Mouse (Mus musculus) liver, embryonic 11.5 days (tissue): ENCODE data around the gene Prpsap1. TPM values are rescaled to one million over a fixed set of nuclear protein-coding genes. Genes with fewer than 3 reads are reported as not detected.
"Not testable (repeated sequence)": the region's sequence is repeated elsewhere in the genome, so short reads cannot be mapped to it uniquely, and the experiment has no call there.

Experiments
- ATAC-seq: fragments of 200-750 bp; cut with Nextera tagmentation; replicated peaks from 2 replicates; pipeline ENCODE4 v1.8.0; 2017; ENCODE audit warnings: moderate number of reproducible peaks, mild to moderate bottlenecking, moderate TSS enrichment, moderate library complexity; ENCODE audit not compliant: low FRiP score
- DNase-seq: peaks from one replicate; pipeline ENCODE4 v3.0.0-alpha.2; 2017; ENCODE audit warnings: low spot score
- H3K27ac ChIP-seq: fragments of 300-500 bp; sonication (generic); 2 replicates; pipeline ENCODE4 v1.5.1; 2014; ENCODE audit warnings: mild to moderate bottlenecking, low read depth, low read length, control low read depth
- H3K27me3 ChIP-seq: fragments of 300-500 bp; sonication (generic); replicated peaks from 2 replicates; pipeline ENCODE4 v1.6.1; 2014; ENCODE audit warnings: low read length, mixed read lengths; ENCODE audit not compliant: control insufficient read depth, insufficient read depth
- H3K36me3 ChIP-seq: fragments of 300-500 bp; sonication (generic); 2 replicates; pipeline ENCODE4 v1.6.1; 2014; ENCODE audit warnings: mild to moderate bottlenecking, low read length, moderate library complexity, mixed read lengths; ENCODE audit not compliant: control insufficient read depth, insufficient read depth
- H3K4me1 ChIP-seq: fragments of 300-500 bp; sonication (generic); replicated peaks from 2 replicates; pipeline ENCODE4 v1.6.1; 2014; ENCODE audit warnings: low read length, mixed read lengths; ENCODE audit not compliant: control insufficient read depth, insufficient read depth
- H3K4me2 ChIP-seq: fragments of 300-500 bp; sonication (generic); 2 replicates; pipeline ENCODE4 v1.6.1; 2014; ENCODE audit warnings: mild to moderate bottlenecking, control low read depth, moderate library complexity
- H3K4me3 ChIP-seq: fragments of 300-500 bp; sonication (generic); 2 replicates; pipeline ENCODE4 v1.5.1; 2014; ENCODE audit warnings: low read depth, low read length, control low read depth
- H3K9ac ChIP-seq: fragments of 300-500 bp; sonication (generic); 2 replicates; pipeline ENCODE4 v1.6.1; 2014; ENCODE audit warnings: low read depth, low read length, control low read depth
- H3K9me3 ChIP-seq: fragments of 300-500 bp; sonication (generic); 2 replicates; pipeline ENCODE4 v1.6.1; 2016; ENCODE audit warnings: low read length, inconsistent platforms, mixed read lengths; ENCODE audit not compliant: control insufficient read depth
- whole genome bisulfite sequencing: fragments of 180-500 bp; shearing (Covaris S2); extraction: QIAGEN DNeasy Blood & Tissue Kit; methylation state at CpG from one replicate; pipeline ENCODE4 v1.1.7; 2014; 5-methylcytosine and 5-hydroxymethylcytosine counted together
- polyA plus RNA-seq: library from polyadenylated mRNA; unstranded; fragments of >200 nt; fragmentation: Nextera tagmentation; extraction: Ambion mirVana; gene quantifications from 2 replicates; pipeline ENCODE4 v1.2.1, GENCODE M21; 2014

The Prpsap1 gene
- polyA plus RNA-seq, 1 experiment from 2014 or later, result 133 TPM

- Histone ChIP-seq H3K9ac (no peak overlapping the region), H3K4me2 (no peak overlapping the region), H3K27me3 (no peaks in the 10 kb centered on the region), H3K4me1 (peaks cover 14% of the 10 kb centered on the region; the same call in 1 of the 2 replicates), H3K4me3 (no peak overlapping the region), H3K9me3 (no peaks in the 10 kb centered on the region), H3K27ac (no peak overlapping the region), H3K36me3 (no peaks in the 10 kb centered on the region)
- ATAC-seq, result no peak
- 61% methylated on average over 13 of the region's 13 CpGs for WGBS
- no peak for DNase-seq
Observed at GRCm38 (mm10) chr11:116494474-116495174, 622 bp upstream of the Prpsap1 start.

GRCm38 (mm10) chr11:116493191-116493590 lies 811 bp downstream of the Prpsap1 start:
- 64% methylated on average over 5 of the region's 5 CpGs for WGBS
- Histone ChIP-seq H3K9ac (no peak overlapping the region), H3K4me3 (no peak overlapping the region), H3K36me3 (peaks cover 4% of the 10 kb centered on the region; the same call in 1 of the 2 replicates), H3K4me1 (peaks cover 13% of the 10 kb centered on the region), H3K9me3 (peaks cover 3% of the 10 kb centered on the region; the same call in 1 of the 2 replicates), H3K27me3 (no peaks in the 10 kb centered on the region), H3K27ac (no peak overlapping the region), H3K4me2 (no peak overlapping the region)
- ATAC-seq (no peak), DNase-seq (no peak)

GRCm38 (mm10) chr11:116492507-116492906 lies 1.5 kb downstream of the Prpsap1 start:
- H3K9ac ChIP-seq, ATAC-seq, H3K27me3 ChIP-seq, H3K27ac ChIP-seq, H3K36me3 ChIP-seq, DNase-seq, H3K9me3 ChIP-seq, H3K4me3 ChIP-seq, H3K4me2 ChIP-seq: not testable (repeated sequence)
- 71% methylated on average over 1 of the region's 1 CpGs for WGBS
- H3K4me1 ChIP-seq, result peaks cover 13% of the 10 kb centered on the region

- Histone ChIP-seq H3K36me3 (peaks cover 12% of the 10 kb centered on the region; the same call in 1 of the 2 replicates), H3K4me3 (no peak overlapping the region), H3K4me1 (peaks cover 13% of the 10 kb centered on the region), H3K27me3 (no peaks in the 10 kb centered on the region), H3K9ac (no peak overlapping the region), H3K27ac (no peak overlapping the region), H3K4me2 (peak overlapping the region; percentile 64), H3K9me3 (peaks cover 3% of the 10 kb centered on the region; the same call in 1 of the 2 replicates)
- 67% methylated on average over 6 of the region's 6 CpGs for WGBS
- DNase-seq (no peak), ATAC-seq (no peak)
Observed at GRCm38 (mm10) chr11:116491338-116491737, 2.7 kb downstream of the Prpsap1 start.

GRCm38 (mm10) chr11:116490232-116491107 lies 3.5 kb downstream of the Prpsap1 start:
- Histone ChIP-seq H3K4me1 (peaks cover 13% of the 10 kb centered on the region), H3K9me3 (peaks cover 3% of the 10 kb centered on the region; the same call in 1 of the 2 replicates), H3K9ac (peak overlapping the region; percentile 93), H3K36me3 (peaks cover 19% of the 10 kb centered on the region; the same call in 1 of the 2 replicates), H3K4me2 (peak overlapping the region; percentile 64), H3K4me3 (peak overlapping the region; percentile 98), H3K27ac (peak overlapping the region; percentile 82), H3K27me3 (no peaks in the 10 kb centered on the region)
- ATAC-seq, result peak; percentile 90
- DNase-seq, result peak; percentile 96
- under 1% methylated on average over 57 of the region's 62 CpGs for WGBS

GRCm38 (mm10) chr11:116489771-116490231 lies 4.2 kb downstream of the Prpsap1 start:
- ATAC-seq (peak; percentile 37), DNase-seq (peak; percentile 76)
- H3K4me2 ChIP-seq, result peak overlapping the region; percentile 64
- peaks cover 3% of the 10 kb centered on the region; the same call in 1 of the 2 replicates for H3K9me3 ChIP-seq
- H3K9ac ChIP-seq, result peak overlapping the region; percentile 93
- H3K36me3 ChIP-seq, result peaks cover 24% of the 10 kb centered on the region
- peaks cover 10% of the 10 kb centered on the region for H3K4me1 ChIP-seq
- under 1% methylated on average over 39 of the region's 39 CpGs for WGBS
- H3K27me3 ChIP-seq, result no peaks in the 10 kb centered on the region
- peak overlapping the region; percentile 98 for H3K4me3 ChIP-seq
- peak overlapping the region; percentile 82 for H3K27ac ChIP-seq

GRCm38 (mm10) chr11:116488693-116489375 lies 5.2 kb downstream of the Prpsap1 start:
- 66% methylated on average over 14 of the region's 14 CpGs for WGBS
- no peak for DNase-seq
- H3K27me3 ChIP-seq, result no peaks in the 10 kb centered on the region
- ATAC-seq, result no peak
- H3K36me3 ChIP-seq, result peaks cover 34% of the 10 kb centered on the region
- peak overlapping the region; percentile 64 for H3K4me2 ChIP-seq
- H3K27ac ChIP-seq, result no peak overlapping the region
- peaks cover 3% of the 10 kb centered on the region; the same call in 1 of the 2 replicates for H3K9me3 ChIP-seq
- H3K4me3 ChIP-seq, result peak overlapping the region; percentile 98
- H3K4me1 ChIP-seq, result peaks cover 8% of the 10 kb centered on the region
- no peak overlapping the region for H3K9ac ChIP-seq

GRCm38 (mm10) chr11:116488207-116488606 lies 5.8 kb downstream of the Prpsap1 start:
- no peak overlapping the region for H3K4me2 ChIP-seq
- H3K9me3 ChIP-seq, result peaks cover 3% of the 10 kb centered on the region; the same call in 1 of the 2 replicates
- DNase-seq (no peak), ATAC-seq (no peak)
- H3K4me3 ChIP-seq, result no peak overlapping the region
- no peaks in the 10 kb centered on the region for H3K27me3 ChIP-seq
- peaks cover 8% of the 10 kb centered on the region for H3K4me1 ChIP-seq
- H3K27ac ChIP-seq, result no peak overlapping the region
- peaks cover 34% of the 10 kb centered on the region for H3K36me3 ChIP-seq
- H3K9ac ChIP-seq, result no peak overlapping the region
